Mouse (Mus musculus) hindbrain, postnatal 0 days (tissue): ENCODE measurements around the gene Rasgef1b. TPM values are rescaled to one million over a fixed set of nuclear protein-coding genes. Genes with fewer than 3 reads are reported as not detected.

Experiments
- ATAC-seq: fragments of 200-750 bp; cut with Nextera tagmentation; 2 replicates; pipeline ENCODE4 v1.8.0; 2017; ENCODE audit warnings: mild to moderate bottlenecking, moderate TSS enrichment, moderate library complexity
- DNase-seq: peaks from one replicate; pipeline ENCODE4 v3.0.0-alpha.2; 2015; ENCODE audit warnings: low spot score
- H3K27ac ChIP-seq: fragments of 300-500 bp; sonication (generic); 2 replicates; pipeline ENCODE4 v1.5.1; 2014; ENCODE audit warnings: mild to moderate bottlenecking
- H3K27me3 ChIP-seq: fragments of 300-500 bp; sonication (generic); 2 replicates; pipeline ENCODE4 v1.6.1; 2014; ENCODE audit warnings: low read length, mixed read lengths; ENCODE audit not compliant: insufficient read depth
- H3K36me3 ChIP-seq: fragments of 300-500 bp; sonication (generic); 2 replicates; pipeline ENCODE4 v1.6.1; 2014; ENCODE audit warnings: low read length, mixed read lengths; ENCODE audit not compliant: insufficient read depth
- H3K4me1 ChIP-seq: fragments of 300-500 bp; sonication (generic); 2 replicates; pipeline ENCODE4 v1.6.1; 2014; ENCODE audit warnings: antibody characterized with exemption, low read length, mixed read lengths; ENCODE audit not compliant: insufficient read depth
- H3K4me2 ChIP-seq: fragments of 300-500 bp; sonication (generic); 2 replicates; pipeline ENCODE4 v1.6.1; 2014; ENCODE audit warnings: low read depth, mild to moderate bottlenecking, low read length, moderate library complexity, mixed read lengths
- H3K4me3 ChIP-seq: fragments of 300-500 bp; sonication (generic); 2 replicates; pipeline ENCODE4 v1.5.1; 2014; ENCODE audit warnings: low read length
- H3K9ac ChIP-seq: fragments of 300-500 bp; sonication (generic); replicated peaks from 2 replicates; pipeline ENCODE4 v1.6.1; 2014; ENCODE audit warnings: mild to moderate bottlenecking, low read length, moderate library complexity, mixed read lengths
- H3K9me3 ChIP-seq: fragments of 300-500 bp; sonication (generic); 2 replicates; pipeline ENCODE4 v1.6.1; 2016; ENCODE audit warnings: low read length, mixed read lengths
- CTCF ChIP-seq: IDR thresholded peaks from 2 replicates; pipeline ENCODE4 v1.5.1; 2016; ENCODE audit warnings: antibody characterized with exemption, control low read depth, low read depth
- WGBS: fragments of 180-500 bp; shearing (Covaris S2); extraction: QIAGEN DNeasy Blood & Tissue Kit; methylation state at CpG from one replicate; pipeline ENCODE4 v1.1.7; 2014; 5-methylcytosine and 5-hydroxymethylcytosine counted together
- polyA plus RNA-seq: library from polyadenylated mRNA; unstranded; fragments of >200 nt; fragmentation: Nextera tagmentation; extraction: Ambion mirVana; gene quantifications from 2 replicates; pipeline ENCODE4 v1.2.1, GENCODE M21; 2015
- total RNA-seq: library from RNA; depleted of rRNA; stranded (reverse); fragments of >200 nt; gene quantifications from 2 replicates; pipeline ENCODE4 v1.2.3, GENCODE M21; 2014

The Rasgef1b gene
- total and polyA plus RNA-seq, 2 experiments from 2014 or later, result 32.0 to 39.9 TPM

- Histone ChIP-seq H3K4me1 (peaks cover 2% of the 10 kb centered on the region), H3K4me3 (no peak overlapping the region), H3K27me3 (no peaks in the 10 kb centered on the region), H3K27ac (no peak overlapping the region), H3K4me2 (no peak overlapping the region), H3K9me3 (no peaks in the 10 kb centered on the region), H3K36me3 (no peaks in the 10 kb centered on the region), H3K9ac (no peak overlapping the region)
- 76% methylated on average over 4 of the region's 4 CpGs for WGBS
- TF ChIP-seq CTCF, result no peak
- no peak for ATAC-seq
- DNase-seq, result no peak
Observed at GRCm38 (mm10) chr5:99515764-99516163, 213.1 kb downstream of the Rasgef1b start.

DNA sequence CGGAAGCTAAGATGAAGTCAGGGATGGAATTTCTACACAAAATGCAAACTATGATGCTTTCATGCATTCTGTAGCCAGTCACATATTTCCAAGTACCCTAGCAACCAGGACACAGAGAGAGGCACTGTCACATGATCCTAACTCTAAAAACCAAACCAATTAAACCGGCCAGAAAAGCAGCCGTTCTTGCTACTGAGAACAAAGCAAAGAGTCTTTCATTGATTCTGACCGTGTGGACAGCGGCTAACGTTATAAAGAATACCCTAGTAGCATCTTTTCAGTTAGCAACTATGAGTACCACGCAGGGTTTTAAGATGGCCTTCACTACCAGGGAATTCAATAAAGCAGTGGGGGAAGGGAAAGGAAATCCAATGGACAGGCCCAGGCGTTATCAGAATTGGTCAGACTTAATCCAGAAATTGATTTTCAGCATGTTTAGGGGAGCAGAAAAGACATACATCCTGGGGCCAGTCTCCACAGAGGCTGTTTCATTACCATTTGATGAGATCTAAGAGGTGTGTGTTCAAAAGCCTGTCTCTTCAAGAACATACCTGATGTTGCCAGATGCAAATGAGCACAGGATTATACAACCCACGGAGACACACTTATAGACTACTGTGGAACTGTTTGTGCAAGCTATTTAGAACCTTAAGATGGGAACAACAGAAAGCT lies 215.5 kb downstream of the Rasgef1b start:
- DNase-seq (no peak), ATAC-seq (peak; percentile 56; the same call in 1 of the 2 replicates)
- H3K9ac ChIP-seq, result no peak overlapping the region
- H3K36me3 ChIP-seq, result no peaks in the 10 kb centered on the region
- no peak overlapping the region for H3K4me2 ChIP-seq
- no peaks in the 10 kb centered on the region for H3K4me1 ChIP-seq
- no peaks in the 10 kb centered on the region for H3K9me3 ChIP-seq
- H3K4me3 ChIP-seq, result no peak overlapping the region
- 29% methylated on average over 9 of the region's 9 CpGs for WGBS
- H3K27ac ChIP-seq, result no peak overlapping the region
- TF ChIP-seq CTCF, result no peak
- no peaks in the 10 kb centered on the region for H3K27me3 ChIP-seq

DNA sequence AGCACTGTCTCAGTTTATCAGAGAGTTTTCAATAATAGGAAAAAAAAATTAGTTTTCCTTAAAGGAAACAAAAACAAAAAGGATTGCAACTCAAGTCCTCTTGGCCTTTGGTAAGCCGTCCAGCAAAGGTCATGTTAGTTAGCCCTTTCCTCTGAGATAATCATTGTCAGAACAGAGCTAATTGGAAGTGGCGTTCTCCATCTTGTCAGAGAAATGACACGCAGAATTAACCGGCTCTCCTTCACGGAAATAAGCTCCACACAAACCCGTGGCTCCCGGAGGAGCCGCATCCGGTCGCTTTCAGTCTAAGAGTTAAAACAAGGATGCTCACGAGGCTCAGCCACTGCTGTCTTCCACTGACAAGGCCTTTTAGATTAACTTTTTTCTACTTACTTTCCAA lies 217.8 kb downstream of the Rasgef1b start:
- H3K9ac ChIP-seq, result no peak overlapping the region
- no peak for TF ChIP-seq CTCF
- no peak for DNase-seq
- ATAC-seq, result no peak
- whole genome bisulfite sequencing, result 43% methylated on average over 11 of the region's 11 CpGs
- H3K4me2 ChIP-seq, result no peak overlapping the region
- no peak overlapping the region for H3K27ac ChIP-seq
- no peaks in the 10 kb centered on the region for H3K4me1 ChIP-seq
- H3K9me3 ChIP-seq, result no peaks in the 10 kb centered on the region
- H3K27me3 ChIP-seq, result no peaks in the 10 kb centered on the region
- no peak overlapping the region for H3K4me3 ChIP-seq
- no peaks in the 10 kb centered on the region for H3K36me3 ChIP-seq

GRCm38 (mm10) chr5:99506109-99506508 lies 222.8 kb downstream of the Rasgef1b start:
- WGBS, result 79% methylated on average over 7 of the region's 7 CpGs
- H3K9me3 ChIP-seq, result no peaks in the 10 kb centered on the region
- no peak overlapping the region for H3K4me3 ChIP-seq
- no peak overlapping the region for H3K9ac ChIP-seq
- no peaks in the 10 kb centered on the region for H3K36me3 ChIP-seq
- no peak for TF ChIP-seq CTCF
- DNase-seq (no peak), ATAC-seq (no peak)
- no peaks in the 10 kb centered on the region for H3K27me3 ChIP-seq
- H3K4me2 ChIP-seq, result no peak overlapping the region
- H3K27ac ChIP-seq, result no peak overlapping the region
- H3K4me1 ChIP-seq, result no peaks in the 10 kb centered on the region

- peak overlapping the region; percentile 11; the same call in 1 of the 2 replicates for H3K27ac ChIP-seq
- peak; percentile 65 for TF ChIP-seq CTCF
- no peak overlapping the region for H3K4me3 ChIP-seq
- 41% methylated on average over 9 of the region's 9 CpGs for WGBS
- no peak overlapping the region for H3K9ac ChIP-seq
- DNase-seq, result peak; percentile 84
- no peaks in the 10 kb centered on the region for H3K36me3 ChIP-seq
- H3K4me1 ChIP-seq, result no peaks in the 10 kb centered on the region
- H3K27me3 ChIP-seq, result no peaks in the 10 kb centered on the region
- no peak overlapping the region for H3K4me2 ChIP-seq
- no peaks in the 10 kb centered on the region for H3K9me3 ChIP-seq
- ATAC-seq, result peak; percentile 95
Observed at GRCm38 (mm10) chr5:99504349-99504830, 224.5 kb downstream of the Rasgef1b start.

DNA sequence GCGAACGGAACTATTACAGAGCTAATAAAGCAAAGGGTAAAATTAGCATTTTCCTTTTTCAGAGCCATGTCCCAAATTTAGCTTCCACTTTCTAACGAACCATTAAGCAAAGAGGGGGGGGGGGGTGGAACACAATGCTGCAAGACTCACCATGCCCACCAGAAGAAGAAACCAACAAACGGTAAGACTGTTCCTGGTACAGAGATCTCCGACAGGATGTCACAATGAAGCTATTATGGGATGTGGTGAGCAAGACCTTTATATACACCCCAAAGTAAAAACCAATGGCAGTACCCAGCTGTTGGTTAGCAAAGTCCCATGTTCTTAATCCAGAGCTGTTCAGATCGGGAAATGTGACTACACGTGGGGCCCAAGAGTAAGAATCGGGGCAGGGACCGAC lies 226.2 kb downstream of the Rasgef1b start:
- Histone ChIP-seq H3K4me2 (no peak overlapping the region), H3K9me3 (no peaks in the 10 kb centered on the region), H3K9ac (no peak overlapping the region), H3K4me3 (no peak overlapping the region), H3K36me3 (no peaks in the 10 kb centered on the region), H3K27me3 (no peaks in the 10 kb centered on the region), H3K27ac (no peak overlapping the region), H3K4me1 (0 out of 2 replicates have a peak, but pooled peaks cover under 1% of the 10 kb centered on the region)
- WGBS, result 82% methylated on average over 9 of the region's 9 CpGs
- ATAC-seq (no peak), DNase-seq (no peak)
- TF ChIP-seq CTCF, result no peak

GRCm38 (mm10) chr5:99499404-99500089 lies 229.3 kb downstream of the Rasgef1b start:
- Histone ChIP-seq H3K9me3 (no peaks in the 10 kb centered on the region), H3K36me3 (no peaks in the 10 kb centered on the region), H3K4me3 (no peak overlapping the region), H3K4me2 (no peak overlapping the region), H3K27me3 (no peaks in the 10 kb centered on the region), H3K9ac (no peak overlapping the region), H3K4me1 (peaks cover 7% of the 10 kb centered on the region; the same call in 1 of the 2 replicates), H3K27ac (no peak overlapping the region)
- DNase-seq (no peak), ATAC-seq (no peak)
- 80% methylated on average over 7 of the region's 7 CpGs for WGBS
- TF ChIP-seq CTCF, result no peak
